Mouse (Mus musculus) thymus, postnatal 14 days (tissue): ENCODE data around the gene Arl2.

Experiments used
- DNase-seq: peaks from one replicate; pipeline ENCODE4 v3.0.0; 2021

Gene Arl2

DNA sequence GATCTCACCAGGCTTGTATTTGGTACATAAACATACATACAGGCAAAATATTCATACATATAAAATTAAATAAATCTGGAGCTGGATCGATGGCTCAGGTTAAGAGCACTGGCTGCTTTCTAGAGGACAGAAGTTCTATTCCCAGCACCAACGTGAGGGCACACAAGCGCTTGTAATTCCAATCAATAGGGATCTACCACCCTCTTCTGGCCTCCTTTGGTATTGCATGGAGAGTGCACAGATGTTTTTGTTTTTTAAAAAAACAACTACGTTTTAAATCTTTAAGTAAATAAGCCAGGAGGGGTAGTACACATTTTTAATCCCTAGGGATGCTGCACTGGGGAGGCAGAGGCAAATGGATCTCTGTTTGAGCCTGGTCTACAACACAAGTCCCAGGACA is 15.1 kb downstream of the Arl2 start:
- peak; percentile 68 for DNase-seq

GRCm38 (mm10) chr19:6124898-6125297 is 16.4 kb downstream of the Arl2 start:
- no peak for DNase-seq

DNA sequence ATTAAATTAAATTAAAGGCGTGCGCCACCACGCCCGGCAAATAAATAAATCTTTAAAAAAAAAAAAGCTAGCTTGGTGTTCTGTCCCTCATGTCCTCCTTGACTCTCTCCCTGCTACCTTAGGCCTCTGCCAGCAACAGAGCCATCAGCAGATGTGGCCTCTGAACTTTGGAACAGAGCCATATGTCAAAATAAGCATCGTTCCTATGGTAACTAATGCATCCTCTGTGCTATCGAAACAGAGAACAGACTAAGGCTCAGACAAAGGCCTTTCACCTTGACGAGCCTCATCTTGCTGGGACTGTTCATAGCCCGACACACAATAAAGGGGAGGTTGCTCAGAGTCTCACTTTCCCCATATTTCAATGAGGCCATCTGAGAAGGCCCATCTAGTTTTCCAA is 18.0 kb downstream of the Arl2 start:
- no peak for DNase-seq

- no peak for DNase-seq
Measured at GRCm38 (mm10) chr19:6121761-6122160, 19.6 kb downstream of the Arl2 start.

- peak; percentile 31 for DNase-seq
Measured at GRCm38 (mm10) chr19:6118677-6119185, 22.6 kb downstream of the Arl2 start.

GRCm38 (mm10) chr19:6117986-6118676 is 23.2 kb downstream of the Arl2 start, which contains the start of gene Sac3d1:
Gene Sac3d1 (minus strand): TSS chr19:6118650.
- DNase-seq, result peak; percentile 92

DNA sequence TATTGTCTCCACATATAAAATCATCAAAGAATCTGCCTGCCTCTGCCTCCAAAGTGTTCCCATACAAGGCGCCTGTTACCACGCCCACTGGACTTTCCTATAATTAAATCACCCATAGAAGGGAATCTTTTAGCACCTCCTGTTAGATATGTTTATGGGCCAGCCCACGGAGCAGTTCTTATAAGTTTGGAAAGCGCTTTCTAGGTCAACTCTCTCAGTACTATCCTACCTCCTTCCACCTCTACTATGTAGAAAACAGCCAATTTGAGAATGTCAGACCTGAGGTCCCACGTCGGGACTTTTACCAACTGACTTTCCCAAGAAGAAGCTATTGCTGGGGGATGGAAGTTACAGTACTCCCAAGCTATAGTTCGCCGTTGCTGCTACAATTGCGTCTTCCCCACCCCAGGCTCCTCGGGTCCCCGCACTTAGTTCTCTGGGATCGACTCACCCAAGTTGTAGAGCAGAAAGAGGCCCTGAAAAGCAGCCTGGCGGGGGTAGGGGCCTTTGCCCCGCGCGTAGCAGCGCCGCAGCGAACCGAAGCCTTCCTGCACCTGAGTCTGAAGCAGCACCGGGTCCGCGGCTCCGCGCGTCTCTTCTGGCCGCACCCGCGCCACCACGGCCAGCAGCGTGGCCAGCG is 23.9 kb downstream of the Arl2 start:
- DNase-seq, result peak; percentile 51

GRCm38 (mm10) chr19:6116113-6116850 is 25.1 kb downstream of the Arl2 start:
- no peak for DNase-seq

DNA sequence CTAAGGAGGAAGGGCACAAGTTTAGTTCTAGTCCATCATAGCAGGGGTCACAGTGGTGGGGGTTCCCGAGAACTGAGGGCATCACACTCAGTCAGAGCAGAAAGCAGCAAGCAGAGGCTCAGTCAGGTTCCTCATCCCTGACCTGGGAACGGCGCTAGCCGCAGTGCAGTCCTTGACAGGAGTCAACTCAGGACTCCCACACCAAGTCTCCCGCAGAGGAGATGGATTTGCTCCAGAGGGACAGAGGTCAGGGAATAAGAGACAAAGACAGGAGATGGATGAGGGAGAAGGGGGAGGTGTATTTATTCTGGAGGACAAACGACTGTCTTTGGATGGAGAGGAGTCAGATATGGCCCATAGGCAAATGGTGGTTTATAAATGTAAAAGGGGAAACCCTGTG is 28.2 kb downstream of the Arl2 start:
- DNase-seq, result no peak

DNA sequence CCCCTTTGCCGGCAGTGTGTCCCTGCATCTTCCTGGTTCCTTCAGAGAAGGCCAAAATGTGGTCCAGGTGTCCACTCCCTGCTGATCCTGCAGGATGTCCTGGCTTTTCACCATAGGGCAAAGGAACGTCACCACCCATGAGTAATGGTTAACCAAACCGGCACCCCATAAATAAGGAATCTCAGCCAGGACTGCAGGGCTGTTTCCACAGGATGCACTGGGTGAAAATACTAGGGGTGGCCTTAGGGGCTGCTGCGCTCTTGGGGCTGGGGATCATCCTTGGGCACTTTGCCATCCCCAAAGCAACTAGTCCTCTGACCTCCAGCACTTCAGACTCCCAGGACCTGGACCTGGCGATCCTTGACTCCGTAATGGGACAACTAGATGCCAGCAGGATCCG is 35.8 kb downstream of the Arl2 start, which contains the start of gene Naaladl1:
TSS of gene Naaladl1 (plus strand) at position 197 of the 400 bp plus-strand sequence.
- DNase-seq, result no peak

GRCm38 (mm10) chr19:6104476-6104875 is 36.9 kb downstream of the Arl2 start:
- DNase-seq, result no peak

- DNase-seq, result no peak
Measured at GRCm38 (mm10) chr19:6102169-6102853, 39.0 kb downstream of the Arl2 start.

GRCm38 (mm10) chr19:6101186-6101585 is 40.2 kb downstream of the Arl2 start:
- DNase-seq, result no peak

- no peak for DNase-seq
Measured at GRCm38 (mm10) chr19:6097847-6098246, 43.5 kb downstream of the Arl2 start.

- DNase-seq, result no peak
Measured at GRCm38 (mm10) chr19:6094119-6094518, 47.2 kb downstream of the Arl2 start, which contains the start of gene AC131692.1. Gene AC131692.1 (plus strand): TSS chr19:6094419.

DNA sequence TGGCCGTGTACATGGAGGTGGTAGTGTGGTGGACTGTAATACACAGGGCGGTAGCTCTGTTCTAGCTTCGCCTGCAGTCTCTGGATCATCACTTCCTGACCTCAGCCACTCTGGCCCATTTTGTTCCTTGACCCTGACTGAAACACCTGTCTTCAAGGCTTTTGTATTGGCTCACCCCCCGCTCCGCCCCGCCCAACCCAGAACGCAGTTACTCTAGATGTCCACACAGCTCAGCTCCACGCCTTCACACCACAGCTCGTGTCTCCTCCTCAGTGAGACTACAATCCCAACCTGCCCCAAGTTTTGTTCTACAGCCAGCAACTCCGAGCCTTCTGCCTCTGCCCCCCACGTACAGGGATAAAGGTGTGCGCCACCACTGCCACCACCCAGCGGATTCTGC is 52.5 kb downstream of the Arl2 start:
- no peak for DNase-seq

DNA sequence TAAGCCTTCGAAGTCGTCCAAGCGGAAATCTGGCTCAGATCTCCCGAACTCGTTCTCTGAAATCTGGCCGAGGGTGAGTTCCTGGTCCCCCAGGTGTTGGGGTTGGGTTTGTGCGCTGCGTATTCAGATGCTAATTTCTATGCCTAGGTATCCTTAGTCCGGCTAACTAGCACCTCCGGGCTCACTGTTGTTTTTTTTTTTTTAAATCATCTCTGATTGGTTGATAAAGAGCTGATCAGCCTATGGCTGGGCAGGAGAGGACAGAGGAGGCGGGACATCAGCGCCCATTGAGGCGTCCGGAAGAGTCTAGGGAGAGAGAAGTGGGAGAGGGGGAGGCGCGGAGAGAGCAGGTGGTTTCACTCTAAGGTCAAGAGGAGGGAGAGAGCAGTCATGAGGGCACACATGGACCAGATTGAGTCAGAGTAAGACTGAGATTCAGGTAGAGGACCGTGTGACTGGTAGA is 55.9 kb downstream of the Arl2 start:
- DNase-seq, result peak; percentile 68

DNA sequence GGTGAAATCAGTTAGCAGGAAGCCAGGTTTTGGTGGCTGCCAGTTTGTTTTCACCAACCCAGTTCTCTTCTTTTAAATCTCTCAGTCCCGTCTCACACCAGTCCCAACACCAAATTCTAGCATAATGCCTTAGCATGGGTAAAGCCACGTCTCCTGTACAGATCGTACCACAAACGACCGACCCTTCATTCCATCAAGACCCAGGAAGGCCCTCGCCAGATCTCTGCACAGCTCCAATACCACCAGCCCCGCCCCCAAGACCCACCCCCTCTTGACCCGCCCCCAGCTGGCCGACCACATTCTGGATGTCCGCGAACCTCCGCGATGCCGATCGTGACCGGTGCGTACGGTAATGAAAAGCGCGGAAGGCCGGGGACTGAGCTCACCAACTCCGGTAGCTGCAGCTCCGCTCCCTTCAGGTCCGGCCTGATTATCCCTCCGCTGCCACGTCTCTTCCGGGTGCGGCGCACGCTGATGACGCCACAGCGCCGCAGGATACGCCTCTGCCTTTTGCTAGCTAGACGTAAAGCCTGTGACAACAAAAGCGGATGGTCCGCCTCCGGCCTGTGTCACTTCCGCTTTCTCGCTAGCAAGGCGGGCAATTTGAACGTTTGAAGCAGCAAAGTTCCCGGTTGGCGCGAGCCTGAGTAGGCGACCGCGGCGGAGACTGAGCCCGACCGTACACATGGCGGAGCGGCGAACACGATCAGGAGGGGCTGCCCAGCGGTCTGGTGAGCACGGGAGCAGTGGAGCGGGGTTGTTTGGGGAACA is 56.7 kb downstream of the Arl2 start, which contains the start of the genes Zfpl1 and Cdca5:
TSS of gene Zfpl1 (minus strand) at position 479 of the 771 bp plus-strand sequence.
TSS of gene Cdca5 (plus strand) at position 506 of the 771 bp plus-strand sequence.
- peak; percentile 96 for DNase-seq
